Mouse (Mus musculus): ENCODE measurements at regions not wholly inside any gene's neighbourhood (a gene's known extent, or its start where the extent isn't known, plus 50 kb on each side); places are given as distances from the start of the nearest gene placed in this dataset.

DNA sequence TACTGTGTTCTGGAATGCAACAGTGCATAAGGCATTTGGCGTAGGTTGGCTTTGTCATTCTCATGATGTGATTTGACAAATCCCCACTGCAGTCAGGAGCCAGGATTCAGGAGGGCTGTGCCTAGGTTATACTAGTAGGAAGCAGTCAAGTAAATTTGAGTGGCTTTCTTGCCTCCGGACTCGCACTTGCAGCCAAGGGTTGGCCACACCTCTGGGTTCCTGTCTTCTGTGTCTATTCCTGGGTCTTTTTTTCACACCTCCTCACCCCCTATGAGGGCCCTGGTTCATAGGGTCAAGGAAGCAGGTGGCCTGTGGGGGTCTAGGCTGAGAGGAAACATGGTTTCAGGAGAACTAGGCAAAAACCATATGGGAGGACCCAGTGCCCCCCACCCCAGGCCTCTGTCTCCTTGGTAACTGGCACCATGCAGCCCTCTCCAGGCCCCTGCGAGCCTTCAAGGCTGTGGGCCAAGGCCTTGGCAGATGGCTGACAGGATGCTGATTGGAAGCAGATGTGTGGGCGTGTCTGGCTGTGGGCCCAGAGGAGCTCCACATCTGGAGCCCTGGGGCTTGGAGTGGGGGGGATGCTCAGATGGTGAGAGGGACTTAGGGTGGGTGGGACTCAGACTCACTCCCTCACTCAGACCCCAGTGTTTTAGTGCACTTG lies 195.7 kb downstream of the Rgs3 start:
- DNase-seq: peak; percentile 57

- no peak for DNase-seq
These were observed 197.1 kb downstream of the Rgs3 start for GRCm38 (mm10) chr4:62756721-62757206.

GRCm38 (mm10) chr4:62760748-62761604 lies 201.3 kb downstream of the Rgs3 start:
- DNase-seq: no peak

DNA sequence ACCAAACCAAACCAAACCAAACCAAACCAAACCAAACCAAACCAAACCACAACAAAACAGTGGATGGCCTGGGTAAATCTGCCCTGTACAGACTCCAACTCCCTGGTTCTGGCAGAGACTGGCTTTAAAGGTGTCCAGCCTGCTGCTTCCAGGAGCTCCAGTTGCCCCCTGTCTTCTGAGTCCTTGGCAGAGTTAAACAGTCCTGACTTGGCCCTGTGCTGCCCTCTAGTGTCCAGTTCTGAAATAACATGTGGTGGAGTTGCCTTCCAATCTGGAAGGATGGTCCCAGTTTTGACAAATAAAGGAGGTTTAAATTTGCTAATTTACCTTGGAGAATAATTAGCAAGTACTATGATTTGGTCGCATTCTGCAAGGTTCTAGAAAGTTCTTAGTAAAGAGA lies 202.0 kb downstream of the Rgs3 start:
- DNase-seq: peak; percentile 85

- peak; percentile 85 for DNase-seq
These were observed 201.4 kb upstream of the Zfp618 start for GRCm38 (mm10) chr4:62763990-62764389.

DNA sequence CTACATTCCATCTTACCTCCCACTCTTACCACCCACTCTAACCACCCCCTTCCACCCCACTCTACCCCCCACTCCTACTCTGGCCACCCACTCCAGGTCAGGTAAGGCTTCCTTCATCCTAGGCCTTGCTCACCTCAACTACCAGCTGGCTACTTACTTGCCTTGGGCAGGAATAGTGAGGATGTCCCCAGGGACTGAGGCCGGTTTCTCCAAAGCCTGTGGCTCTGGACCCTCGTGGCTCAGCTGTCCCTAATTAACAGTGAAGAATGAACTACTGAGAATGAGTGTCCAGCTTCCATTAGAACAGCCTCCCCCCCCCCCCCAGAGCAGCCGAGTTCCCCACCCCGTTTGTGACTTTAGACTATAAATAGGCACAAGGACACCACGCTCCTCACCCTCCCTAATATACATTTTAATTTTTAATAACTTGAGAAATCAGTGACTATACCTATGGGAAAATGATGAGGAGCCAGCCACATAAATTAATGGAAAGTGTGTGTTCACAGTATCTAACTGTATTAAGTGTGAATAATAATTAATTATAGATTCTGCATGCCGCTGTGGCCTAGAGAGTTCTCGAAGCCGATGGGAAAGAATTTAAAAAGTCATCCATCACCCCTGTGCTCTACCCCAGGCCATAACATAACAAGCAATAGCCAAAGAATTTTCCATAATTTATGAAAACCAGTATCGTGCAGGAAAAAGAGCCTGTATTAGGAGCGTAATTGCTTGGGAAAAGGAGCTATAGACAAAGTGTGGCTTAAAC lies 195.7 kb upstream of the Zfp618 start:
- DNase-seq: no peak

- no peak for DNase-seq
These were observed 190.3 kb upstream of the Zfp618 start for GRCm38 (mm10) chr4:62775005-62775609.

DNA sequence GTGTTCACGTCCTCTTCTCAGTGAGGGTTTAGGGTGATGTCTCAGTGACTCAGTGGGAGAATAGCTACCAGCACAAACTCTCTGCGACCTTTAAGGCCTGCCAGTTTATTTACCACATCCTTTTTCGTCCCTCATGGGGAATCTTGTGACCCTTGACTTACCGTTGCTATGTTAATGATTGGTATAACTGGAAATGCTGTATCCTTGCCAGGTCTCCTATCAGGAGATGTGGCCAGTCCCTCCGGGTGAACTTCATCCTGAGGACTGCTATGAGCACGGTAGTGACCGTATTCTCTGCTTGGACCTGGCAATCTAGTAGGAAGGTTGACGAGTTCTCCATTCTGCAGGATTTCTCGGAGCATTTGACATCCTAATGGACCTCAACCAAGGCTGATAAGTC lies 188.5 kb upstream of the Zfp618 start:
- DNase-seq: no peak

DNA sequence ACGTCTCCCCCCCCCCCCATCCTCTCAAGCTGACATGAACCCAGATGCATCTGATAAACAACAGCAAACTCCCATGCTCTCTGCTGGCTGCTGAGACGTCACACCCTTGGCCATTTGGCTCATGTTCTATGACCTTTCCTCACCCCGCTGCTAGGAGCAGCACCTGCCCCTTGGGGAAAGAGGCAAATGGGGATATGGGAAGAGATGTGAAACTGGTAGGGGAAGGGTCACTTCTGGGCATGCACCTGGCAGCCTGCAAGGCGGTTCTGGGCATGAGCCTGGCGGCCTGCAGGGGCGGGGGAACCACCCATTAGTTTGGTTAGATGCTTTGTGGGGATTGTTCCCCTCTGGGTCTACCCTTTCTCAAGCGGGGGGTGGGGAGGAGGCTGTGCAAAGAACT lies 187.9 kb upstream of the Zfp618 start:
- no peak for DNase-seq

DNA sequence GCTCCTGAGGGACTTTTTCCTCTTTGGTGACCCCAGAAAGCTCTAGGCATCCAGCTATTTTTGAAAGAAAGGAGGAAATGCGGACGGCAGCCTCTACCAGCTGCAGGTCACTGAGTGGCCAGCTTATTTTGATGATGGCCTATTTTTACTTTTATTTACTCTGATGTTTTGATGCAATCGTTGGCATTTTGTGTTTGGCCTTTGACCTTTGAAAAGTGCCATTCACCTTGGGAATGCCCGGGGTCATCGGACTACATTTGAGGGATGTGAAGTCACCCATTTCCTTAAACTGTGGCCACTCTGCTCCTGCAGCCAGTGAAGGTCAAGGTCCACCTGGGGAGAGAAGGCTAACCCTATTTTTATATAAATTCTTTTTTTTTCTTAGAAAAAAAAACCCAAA lies 186.8 kb upstream of the Zfp618 start:
- DNase-seq: no peak

GRCm38 (mm10) chr4:62780409-62780808 lies 185.0 kb upstream of the Zfp618 start:
- DNase-seq: peak; percentile 83

GRCm38 (mm10) chr4:62780837-62781236 lies 184.5 kb upstream of the Zfp618 start:
- DNase-seq: no peak

GRCm38 (mm10) chr4:62781309-62781800 lies 184.0 kb upstream of the Zfp618 start:
- no peak for DNase-seq

DNA sequence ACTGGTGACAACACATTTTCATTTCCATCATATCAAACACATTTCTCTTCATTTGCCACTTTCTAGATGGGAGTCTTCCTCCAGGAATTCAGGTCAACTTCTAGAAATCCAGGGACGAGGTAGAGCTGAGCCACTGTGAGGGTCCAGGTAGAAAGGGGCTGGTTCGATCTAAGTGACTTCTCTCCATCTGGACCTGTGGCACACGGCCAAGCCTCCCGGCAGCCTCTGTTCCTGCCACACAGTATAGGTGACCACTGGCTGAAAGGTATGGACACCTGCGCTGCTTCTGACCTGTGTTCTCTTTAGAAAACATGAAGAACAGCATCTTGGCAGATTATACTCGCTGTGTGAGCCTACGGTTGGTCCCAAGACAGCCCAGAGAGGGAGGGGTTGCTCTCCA lies 179.7 kb upstream of the Zfp618 start:
- no peak for DNase-seq

DNA sequence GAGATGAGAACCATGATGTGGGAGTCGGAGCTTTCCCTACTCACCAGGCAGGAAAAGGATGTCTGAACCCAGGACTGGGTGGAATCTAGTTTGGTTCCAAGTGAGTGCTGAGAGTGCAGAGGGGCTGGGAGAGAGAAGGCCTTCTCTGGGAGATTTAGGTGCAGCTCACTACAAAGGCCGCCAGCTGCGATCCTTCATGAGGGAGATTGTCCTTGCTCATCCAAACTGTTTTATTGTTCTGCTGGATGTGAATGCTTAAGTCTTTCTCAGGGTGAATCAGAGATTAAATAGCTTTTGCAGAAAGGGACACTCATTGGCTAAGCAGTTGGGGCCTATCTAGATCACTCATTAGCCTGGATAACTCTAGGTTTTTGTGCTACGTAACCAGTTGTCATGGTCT lies 175.7 kb upstream of the Zfp618 start:
- no peak for DNase-seq

DNA sequence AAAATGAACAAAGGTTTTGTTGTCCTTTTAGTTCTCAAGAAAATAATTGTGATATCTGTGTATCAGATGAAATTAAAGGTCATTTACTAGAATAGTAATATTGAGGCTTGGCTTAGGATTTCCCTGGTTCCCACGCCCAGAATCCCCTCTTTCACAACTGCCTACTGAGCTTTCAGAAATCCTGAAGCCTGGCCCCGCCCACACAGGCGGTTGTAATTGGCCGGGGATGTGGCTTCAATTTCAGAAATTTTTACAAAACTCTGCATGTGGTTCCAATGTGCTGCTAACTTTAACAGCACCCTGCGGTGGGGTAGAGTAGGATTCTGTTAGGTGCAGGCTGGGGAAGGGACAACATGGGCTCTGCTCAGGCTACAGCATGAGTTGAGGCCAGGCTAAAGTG lies 171.8 kb upstream of the Zfp618 start:
- DNase-seq: no peak

- DNase-seq: no peak
These were observed 169.8 kb upstream of the Zfp618 start for GRCm38 (mm10) chr4:62795538-62795937.

GRCm38 (mm10) chr4:62799923-62800322 lies 165.4 kb upstream of the Zfp618 start:
- DNase-seq: no peak

DNA sequence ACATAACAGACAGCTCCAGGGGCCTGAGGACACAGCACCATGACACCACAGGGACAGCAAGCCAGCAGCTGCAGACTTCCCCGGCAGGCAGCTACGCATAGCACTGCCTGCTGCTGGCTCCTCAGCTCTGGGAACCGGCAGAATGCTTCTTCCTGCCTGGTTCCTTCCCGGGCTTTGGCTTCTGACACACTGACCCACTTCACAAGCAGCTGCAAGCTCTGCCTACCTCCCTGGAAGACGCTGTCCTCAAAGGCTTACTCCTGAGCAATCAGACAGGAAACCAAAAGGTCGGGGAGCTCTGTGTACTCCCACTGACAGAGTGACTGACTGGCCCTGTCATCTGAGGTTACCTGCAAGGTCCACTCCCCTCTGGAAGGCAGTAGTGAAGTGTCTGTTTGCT lies 159.5 kb upstream of the Zfp618 start:
- no peak for DNase-seq

- no peak for DNase-seq
These were observed 158.6 kb upstream of the Zfp618 start for GRCm38 (mm10) chr4:62806786-62807185.

DNA sequence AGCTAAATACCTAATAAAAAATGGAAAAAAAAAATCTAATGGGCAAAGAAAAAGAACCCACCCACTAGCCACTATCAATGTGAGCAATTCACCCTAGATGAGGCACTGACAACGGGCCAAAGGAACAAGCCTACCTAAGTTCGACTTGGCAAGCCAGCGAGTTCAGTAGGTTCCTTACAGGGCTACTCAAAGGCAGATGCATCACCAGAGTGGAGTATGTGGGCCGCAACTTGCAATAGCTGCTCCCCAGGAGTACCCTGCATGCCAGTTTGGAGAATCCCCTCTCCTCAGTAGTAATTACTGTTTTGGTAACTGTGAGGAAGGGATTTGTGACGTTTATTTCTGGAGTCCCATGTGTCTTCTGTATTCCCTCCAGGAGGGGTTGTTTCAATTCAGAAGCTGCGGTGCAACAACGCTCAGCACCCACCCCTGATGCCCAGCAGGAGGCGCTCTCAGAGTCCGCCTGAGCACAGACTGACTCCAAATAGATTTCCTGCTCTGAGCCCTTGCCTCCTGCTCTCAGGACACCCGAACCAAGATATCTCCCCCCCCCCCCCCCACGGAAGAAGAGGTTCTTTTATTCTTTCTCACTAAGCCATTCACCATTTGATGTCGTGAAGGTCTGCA lies 157.3 kb upstream of the Zfp618 start:
- no peak for DNase-seq

DNA sequence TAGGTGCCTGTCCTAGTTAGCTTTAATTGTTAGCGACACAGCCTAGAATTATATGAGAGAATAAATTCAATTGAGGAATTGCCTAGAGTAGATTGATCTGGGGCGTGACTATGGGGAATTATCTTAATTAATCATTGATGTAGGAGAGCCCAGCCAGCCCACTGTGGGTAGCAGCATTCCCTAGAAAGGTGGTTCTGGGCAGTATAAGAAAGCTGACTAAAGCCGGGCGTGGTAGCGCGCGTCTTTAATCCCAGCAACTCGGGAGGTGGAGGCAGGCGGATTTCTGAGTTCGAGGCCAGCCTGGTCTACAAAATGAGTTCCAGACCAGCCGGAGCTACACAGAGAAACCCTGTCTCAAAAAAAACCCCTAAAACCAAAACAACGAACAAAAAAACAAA lies 156.8 kb upstream of the Zfp618 start:
- DNase-seq: no peak

All from kidney, adult 9 months (tissue).